Mouse (Mus musculus) layer of hippocampus, adult 2 months (tissue): ENCODE measurements around the gene Rap2c. TPM values are rescaled to one million over a fixed set of nuclear protein-coding genes. Genes with fewer than 3 reads are reported as not detected.

ENCODE experiments used
- DNase-seq, 2 experiments: peaks; one replicate each; pipeline ENCODE4 v3.0.0; 2022; ENCODE audit warnings: low spot score in 2 of 2
- H3K27ac ChIP-seq: fragments of 200-600 bp; 2 replicates; pipeline ENCODE4 v1.8.1; 2022
- H3K4me3 ChIP-seq: fragments of 200-600 bp; 2 replicates; pipeline ENCODE4 v1.8.1; 2022; ENCODE audit warnings: mild to moderate bottlenecking
- CTCF ChIP-seq: fragments of 200-600 bp; conservative IDR thresholded peaks from 2 replicates; pipeline ENCODE4 v1.8.1; 2022; ENCODE audit warnings: antibody characterized with exemption, mild to moderate bottlenecking, moderate library complexity
- long read RNA-seq, 2 experiments: library from polyadenylated mRNA; stranded (forward); transcript quantifications; one replicate each; pipeline ENCODE4 v2.0.0; 2021; ENCODE audit warnings: borderline mapping rate in 2 of 2
- total RNA-seq, 2 experiments: library from RNA; stranded (reverse); gene quantifications; 2 replicates each; pipeline ENCODE4 v1.2.3; 2021

The Rap2c gene
- 10 to 100 TPM; 25.0 to 26.2 TPM for total RNA-seq
- long read RNA-seq, experiment 1, partial matches to known transcripts: 2 of 14 reads
- long read RNA-seq, experiment 1, other reads (novel, unspliced or antisense): 11 of 14 reads
- long read RNA-seq, experiment 2, partial matches to known transcripts: 1 of 13 reads
- long read RNA-seq, experiment 2, other reads (novel, unspliced or antisense): 10 of 13 reads

GRCm38 (mm10) chrX:51017851-51018785 lies at the start of gene Rap2c:
Gene Rap2c, minus strand, starts transcription at chrX:51018018.
- Histone ChIP-seq H3K4me3 (peak within 1 kb of the TSS; percentile 74), H3K27ac (peak within 1 kb of the TSS; percentile 91)
- no peak for TF ChIP-seq CTCF
- DNase-seq: peak; percentile 25 to 37

GRCm38 (mm10) chrX:51066539-51067286 lies 48.9 kb upstream of the Rap2c start:
- H3K27ac ChIP-seq: no peak overlapping the region
- no peak overlapping the region for H3K4me3 ChIP-seq
- no peak for TF ChIP-seq CTCF
- no peak for DNase-seq

GRCm38 (mm10) chrX:51065773-51066172 lies 48.0 kb upstream of the Rap2c start:
- peak; percentile 83 for TF ChIP-seq CTCF
- peak; percentile 17 to 47 for DNase-seq

GRCm38 (mm10) chrX:51065158-51065664 lies 47.4 kb upstream of the Rap2c start:
- DNase-seq: no peak
- no peak overlapping the region for H3K27ac ChIP-seq
- no peak for TF ChIP-seq CTCF
- no peak overlapping the region for H3K4me3 ChIP-seq

More at GRCm38 (mm10) chrX:51065773-51066172, 48.0 kb upstream of the Rap2c start:
- Histone ChIP-seq H3K4me3 (no peak overlapping the region), H3K27ac (no peak overlapping the region)

- no peak for DNase-seq
- Histone ChIP-seq H3K4me3 (no peak overlapping the region), H3K27ac (no peak overlapping the region)
- TF ChIP-seq CTCF: no peak
Observed at GRCm38 (mm10) chrX:51060220-51060619, 42.4 kb upstream of the Rap2c start.

- Histone ChIP-seq H3K4me3 (no peak overlapping the region), H3K27ac (no peak overlapping the region)
- no peak for TF ChIP-seq CTCF
- DNase-seq: no peak
Observed at GRCm38 (mm10) chrX:51058741-51059140, 40.9 kb upstream of the Rap2c start.

GRCm38 (mm10) chrX:51058317-51058716 lies 40.5 kb upstream of the Rap2c start:
- Histone ChIP-seq H3K4me3 (no peak overlapping the region), H3K27ac (no peak overlapping the region)
- no peak for DNase-seq
- no peak for TF ChIP-seq CTCF

- TF ChIP-seq CTCF: no peak
- no peak for DNase-seq
- Histone ChIP-seq H3K27ac (no peak overlapping the region), H3K4me3 (no peak overlapping the region)
Observed at GRCm38 (mm10) chrX:51051680-51052461, 34.1 kb upstream of the Rap2c start.

GRCm38 (mm10) chrX:51035678-51036209 lies 17.9 kb upstream of the Rap2c start:
- H3K4me3 ChIP-seq: no peak overlapping the region
- no peak for TF ChIP-seq CTCF
- no peak for DNase-seq
- H3K27ac ChIP-seq: no peak overlapping the region

- peak; percentile 57 for TF ChIP-seq CTCF
- no peak for DNase-seq
- H3K4me3 ChIP-seq: no peak overlapping the region
- no peak overlapping the region for H3K27ac ChIP-seq
Observed at GRCm38 (mm10) chrX:51019884-51020283, 2.1 kb upstream of the Rap2c start.

- TF ChIP-seq CTCF: no peak
- Histone ChIP-seq H3K27ac (peak overlapping the region; percentile 91), H3K4me3 (peak overlapping the region; percentile 74)
- peak; percentile 28 to 55 for DNase-seq
Observed at GRCm38 (mm10) chrX:51018786-51019179, 965 bp upstream of the Rap2c start.

GRCm38 (mm10) chrX:51016926-51017325 lies 892 bp downstream of the Rap2c start:
- no peak overlapping the region for H3K27ac ChIP-seq
- TF ChIP-seq CTCF: no peak
- H3K4me3 ChIP-seq: peak overlapping the region; percentile 74
- DNase-seq: no peak
